Mouse (Mus musculus) c-Kit-negative CD71-positive TER-119-positive erythroid progenitor cells, embryonic 14.5 days (primary cell): Measurements from ENCODE around the gene Slc11a2.
"Not testable (repeated sequence)": the region's sequence is repeated elsewhere in the genome, so short reads cannot be mapped to it uniquely, and the experiment has no call there.

Experiments used
- DNase-seq: peaks from one replicate; pipeline ENCODE4 v3.0.0-alpha.2; 2013; ENCODE audit warnings: low read depth, low spot score

Slc11a2 gene

GRCm38 (mm10) chr15:100352711-100353250 lies 72.1 kb downstream of the Slc11a2 start, which contains the start of the genes Methig1 and Mettl7a2:
Gene Methig1 (plus strand): TSS chr15:100353149.
Gene Mettl7a2 (plus strand): TSS chr15:100353200.
- no peak for DNase-seq

- DNase-seq: no peak
Measured at GRCm38 (mm10) chr15:100351501-100352060, 73.3 kb downstream of the Slc11a2 start.

GRCm38 (mm10) chr15:100349496-100349895 lies 75.4 kb downstream of the Slc11a2 start:
- DNase-seq: no peak

GRCm38 (mm10) chr15:100346761-100347160 lies 78.1 kb downstream of the Slc11a2 start:
- no peak for DNase-seq

GRCm38 (mm10) chr15:100345484-100345883 lies 79.4 kb downstream of the Slc11a2 start:
- DNase-seq: no peak

- DNase-seq: not testable (repeated sequence)
Measured at GRCm38 (mm10) chr15:100341314-100341980, 83.4 kb downstream of the Slc11a2 start.
